ENCODE assay signal across 18 mouse cellular contexts in genomic region chr1:178936976-178937375, GRCm38 (mm10).
"Had no signal": no experiment of that assay in that cellular context is flagged by ENCODE, and none has a peak within 500 bp of the region (broad histone marks: within the 10 kb centered on the region; RNA-seq: fewer than 3 reads in every experiment).

No protein-coding gene starts in this region.

- ATAC-seq: intestine, embryonic 16.5 days had no signal

- H3K27ac ChIP-seq: layer of hippocampus, adult 2 months; liver, embryonic 15.5 days; macrophage; midbrain, embryonic 12.5 days; neural tube, embryonic 13.5 days; stomach, embryonic 15.5 days had no signal

- H3K4me3 ChIP-seq: layer of hippocampus, adult 2 months; limb, embryonic 15.5 days; liver, embryonic 15.5 days; midbrain, embryonic 12.5 days; myocyte; neural tube, embryonic 13.5 days; stomach, embryonic 15.5 days had no signal

- H3K36me3 ChIP-seq: liver, embryonic 15.5 days; midbrain, embryonic 12.5 days; stomach, embryonic 15.5 days had no signal

- H3K4me1 ChIP-seq: liver, embryonic 15.5 days; stomach, embryonic 15.5 days had no signal

- H3K9ac ChIP-seq: limb, embryonic 15.5 days; liver, embryonic 15.5 days; midbrain, embryonic 12.5 days; neural tube, embryonic 13.5 days; stomach, embryonic 15.5 days had no signal

- H3K27me3 ChIP-seq: liver, embryonic 15.5 days; midbrain, embryonic 12.5 days; neural tube, embryonic 13.5 days; stomach, embryonic 15.5 days had no signal

- H3K9me3 ChIP-seq: limb, embryonic 15.5 days; liver, embryonic 15.5 days; midbrain, embryonic 12.5 days; neural tube, embryonic 13.5 days; stomach, embryonic 15.5 days had no signal

- DNase-seq: kidney, adult 18-20 months; layer of hippocampus, adult 9-11 months; lung, adult 2 months; lung, postnatal 10 days; retina, postnatal 1 day; right cerebral cortex, postnatal 25 days; spleen, adult 18-20 months; thymus, postnatal 25 days had no signal

- H3K4me2 ChIP-seq: limb, embryonic 15.5 days; liver, embryonic 11.5 days; liver, embryonic 15.5 days; midbrain, embryonic 12.5 days; neural tube, embryonic 13.5 days; stomach, embryonic 15.5 days had no signal
